Mouse (Mus musculus) intestine, embryonic 16.5 days (tissue): ENCODE measurements around the gene Ifit2. TPM values are rescaled to one million over a fixed set of nuclear protein-coding genes. Genes with fewer than 3 reads are reported as not detected.
"Not testable (repeated sequence)": the region's sequence is repeated elsewhere in the genome, so short reads cannot be mapped to it uniquely, and the experiment has no call there.

Source experiments
- ATAC-seq: fragments of 200-750 bp; cut with Nextera tagmentation; 2 replicates; pipeline ENCODE4 v1.8.0; 2017; ENCODE audit warnings: moderate TSS enrichment, moderate library complexity
- H3K27ac ChIP-seq: fragments of 300-500 bp; sonication (generic); 2 replicates; pipeline ENCODE4 v1.5.1; 2014; ENCODE audit warnings: mild to moderate bottlenecking, low read length
- H3K27me3 ChIP-seq: fragments of 300-500 bp; sonication (generic); replicated peaks from 2 replicates; pipeline ENCODE4 v1.6.1; 2014; ENCODE audit warnings: low read length, control low read depth, mixed read lengths; ENCODE audit not compliant: control insufficient read depth, insufficient read depth
- H3K36me3 ChIP-seq: fragments of 300-500 bp; sonication (generic); 2 replicates; pipeline ENCODE4 v1.6.1; 2014; ENCODE audit warnings: low read length, control low read depth; ENCODE audit not compliant: control insufficient read depth, insufficient read depth
- H3K4me1 ChIP-seq: fragments of 300-500 bp; sonication (generic); 2 replicates; pipeline ENCODE4 v1.6.1; 2014; ENCODE audit warnings: low read length, control low read depth, mixed read lengths; ENCODE audit not compliant: control insufficient read depth, insufficient read depth
- H3K4me2 ChIP-seq: fragments of 300-500 bp; sonication (generic); 2 replicates; pipeline ENCODE4 v1.6.1; 2014; ENCODE audit warnings: low read depth, low read length, control low read depth
- H3K4me3 ChIP-seq: fragments of 300-500 bp; sonication (generic); 2 replicates; pipeline ENCODE4 v1.5.1; 2014; ENCODE audit warnings: mild to moderate bottlenecking, low read length
- H3K9ac ChIP-seq: fragments of 300-500 bp; sonication (generic); 2 replicates; pipeline ENCODE4 v1.6.1; 2014; ENCODE audit warnings: low read depth, low read length
- H3K9me3 ChIP-seq: fragments of 300-500 bp; sonication (generic); 2 replicates; pipeline ENCODE4 v1.6.1; 2016; ENCODE audit warnings: low read length, control low read depth; ENCODE audit not compliant: control insufficient read depth
- WGBS: fragments of 180-500 bp; shearing (Covaris S2); extraction: QIAGEN DNeasy Blood & Tissue Kit; methylation state at CpG from one replicate; pipeline ENCODE4 v1.1.7; 2014; 5-methylcytosine and 5-hydroxymethylcytosine counted together
- polyA plus RNA-seq: library from polyadenylated mRNA; unstranded; fragments of >200 nt; fragmentation: Nextera tagmentation; extraction: Ambion mirVana; gene quantifications from 2 replicates; pipeline ENCODE4 v1.2.1, GENCODE M21; 2015

Gene Ifit2
- polyA plus RNA-seq, 1 experiment from 2014 or later = 5.7 TPM

- H3K4me2 ChIP-seq, H3K4me3 ChIP-seq, H3K36me3 ChIP-seq, H3K9ac ChIP-seq, H3K27ac ChIP-seq, H3K9me3 ChIP-seq, H3K4me1 ChIP-seq, H3K27me3 ChIP-seq: not testable (repeated sequence)
- WGBS = 63% methylated on average over 5 of the region's 5 CpGs
- peak; percentile 60 for ATAC-seq
Observed at GRCm38 (mm10) chr19:34585740-34586458, 35.4 kb downstream of the Ifit2 start.

GRCm38 (mm10) chr19:34587898-34588692, 37.6 kb downstream of the Ifit2 start:
- H3K9me3 ChIP-seq, H3K9ac ChIP-seq, ATAC-seq, H3K27ac ChIP-seq, H3K4me2 ChIP-seq, H3K4me3 ChIP-seq, H3K27me3 ChIP-seq, H3K36me3 ChIP-seq, H3K4me1 ChIP-seq: not testable (repeated sequence)
- 70% methylated on average over 6 of the region's 12 CpGs for WGBS

- Histone ChIP-seq H3K9me3 (no peaks in the 10 kb centered on the region), H3K4me3 (no peak overlapping the region), H3K36me3 (no peaks in the 10 kb centered on the region), H3K4me2 (no peak overlapping the region), H3K27me3 (no peaks in the 10 kb centered on the region), H3K9ac (no peak overlapping the region), H3K27ac (no peak overlapping the region), H3K4me1 (no peaks in the 10 kb centered on the region)
- no peak for ATAC-seq
Observed at GRCm38 (mm10) chr19:34588959-34589358, 38.5 kb downstream of the Ifit2 start.

- no peaks in the 10 kb centered on the region for H3K36me3 ChIP-seq
- WGBS = 89% methylated on average over 2 of the region's 2 CpGs
- no peak overlapping the region for H3K9ac ChIP-seq
- H3K4me3 ChIP-seq = no peak overlapping the region
- no peak overlapping the region for H3K4me2 ChIP-seq
- ATAC-seq = no peak
- no peaks in the 10 kb centered on the region for H3K9me3 ChIP-seq
- no peak overlapping the region for H3K27ac ChIP-seq
- H3K27me3 ChIP-seq = no peaks in the 10 kb centered on the region
- no peaks in the 10 kb centered on the region for H3K4me1 ChIP-seq
Observed at GRCm38 (mm10) chr19:34593456-34593855, 43.0 kb downstream of the Ifit2 start.

GRCm38 (mm10) chr19:34594523-34594922, 44.0 kb downstream of the Ifit2 start:
- WGBS = 84% methylated on average over 3 of the region's 3 CpGs
- H3K27me3 ChIP-seq, H3K4me1 ChIP-seq, H3K4me3 ChIP-seq, H3K36me3 ChIP-seq, H3K4me2 ChIP-seq, H3K9ac ChIP-seq, H3K27ac ChIP-seq, H3K9me3 ChIP-seq, ATAC-seq: not testable (repeated sequence)

GRCm38 (mm10) chr19:34596811-34597210, 46.3 kb downstream of the Ifit2 start:
- Histone ChIP-seq H3K9ac (no peak overlapping the region), H3K4me3 (no peak overlapping the region), H3K4me1 (no peaks in the 10 kb centered on the region), H3K27me3 (no peaks in the 10 kb centered on the region), H3K4me2 (no peak overlapping the region), H3K36me3 (no peaks in the 10 kb centered on the region), H3K9me3 (no peaks in the 10 kb centered on the region), H3K27ac (no peak overlapping the region)
- no peak for ATAC-seq

- no peak for ATAC-seq
- Histone ChIP-seq H3K27ac (no peak overlapping the region), H3K9me3 (no peaks in the 10 kb centered on the region), H3K9ac (no peak overlapping the region), H3K4me1 (no peaks in the 10 kb centered on the region), H3K27me3 (no peaks in the 10 kb centered on the region), H3K36me3 (no peaks in the 10 kb centered on the region), H3K4me3 (no peak overlapping the region), H3K4me2 (no peak overlapping the region)
- WGBS = 76% methylated on average over 2 of the region's 2 CpGs
Observed at GRCm38 (mm10) chr19:34598341-34598740, 47.8 kb downstream of the Ifit2 start.

GRCm38 (mm10) chr19:34599250-34599649, 48.8 kb downstream of the Ifit2 start:
- H3K4me3 ChIP-seq, H3K36me3 ChIP-seq, H3K4me1 ChIP-seq, H3K9ac ChIP-seq, H3K27me3 ChIP-seq, H3K27ac ChIP-seq, H3K9me3 ChIP-seq, H3K4me2 ChIP-seq: not testable (repeated sequence)
- ATAC-seq = peak; percentile 72

- 50% methylated on average over 1 of the region's 1 CpGs for WGBS
- peak; percentile 51; the same call in 1 of the 2 replicates for ATAC-seq
- H3K4me1 ChIP-seq, H3K4me3 ChIP-seq, H3K4me2 ChIP-seq, H3K27me3 ChIP-seq, H3K27ac ChIP-seq, H3K9ac ChIP-seq, H3K36me3 ChIP-seq, H3K9me3 ChIP-seq: not testable (repeated sequence)
Observed at GRCm38 (mm10) chr19:34601888-34602287, 51.4 kb downstream of the Ifit2 start, which contains the start of gene Ifit1bl1. Gene Ifit1bl1, minus strand, starts transcription at chr19:34601956.
